Mouse (Mus musculus) heart, embryonic 11.5 days (tissue): ENCODE results near the gene Zcchc24. TPM values are rescaled to one million over a fixed set of nuclear protein-coding genes. Genes with fewer than 3 reads are reported as not detected.
"Not testable (repeated sequence)": the region's sequence is repeated elsewhere in the genome, so short reads cannot be mapped to it uniquely, and the experiment has no call there.

Source experiments
- ATAC-seq: fragments of 200-750 bp; cut with Nextera tagmentation; replicated peaks from 2 replicates; pipeline ENCODE4 v1.8.0; 2017; ENCODE audit warnings: moderate library complexity; ENCODE audit not compliant: insufficient number of reproducible peaks, low FRiP score, low TSS enrichment
- H3K27ac ChIP-seq: fragments of 300-500 bp; sonication (generic); 2 replicates; pipeline ENCODE4 v1.5.1; 2014; ENCODE audit warnings: mild to moderate bottlenecking, low read depth, low read length
- H3K27me3 ChIP-seq: fragments of 300-500 bp; sonication (generic); 2 replicates; pipeline ENCODE4 v1.6.1; 2014; ENCODE audit warnings: mild to moderate bottlenecking, low read length, mixed read lengths; ENCODE audit not compliant: control insufficient read depth, insufficient read depth
- H3K36me3 ChIP-seq: fragments of 300-500 bp; sonication (generic); 2 replicates; pipeline ENCODE4 v1.6.1; 2014; ENCODE audit warnings: mild to moderate bottlenecking, low read length, moderate library complexity, mixed read lengths; ENCODE audit not compliant: control insufficient read depth, insufficient read depth
- H3K4me1 ChIP-seq: fragments of 300-500 bp; sonication (generic); 2 replicates; pipeline ENCODE4 v1.6.1; 2014; ENCODE audit warnings: low read length; ENCODE audit not compliant: control insufficient read depth, insufficient read depth
- H3K4me2 ChIP-seq: fragments of 300-500 bp; sonication (generic); 2 replicates; pipeline ENCODE4 v1.6.1; 2014; ENCODE audit warnings: mild to moderate bottlenecking, moderate library complexity
- H3K4me3 ChIP-seq: fragments of 300-500 bp; sonication (generic); 2 replicates; pipeline ENCODE4 v1.5.1; 2014; ENCODE audit warnings: low read depth, low read length
- H3K9ac ChIP-seq: fragments of 300-500 bp; sonication (generic); 2 replicates; pipeline ENCODE4 v1.6.1; 2014; ENCODE audit warnings: mild to moderate bottlenecking, low read depth, low read length, moderate library complexity
- H3K9me3 ChIP-seq: fragments of 300-500 bp; sonication (generic); replicated peaks from 2 replicates; pipeline ENCODE4 v1.6.1; 2016; ENCODE audit warnings: low read length; ENCODE audit not compliant: control insufficient read depth
- WGBS: fragments of 180-500 bp; shearing (Covaris S2); extraction: QIAGEN DNeasy Blood & Tissue Kit; methylation state at CpG from one replicate; pipeline ENCODE4 v1.1.7; 2014; ENCODE audit not compliant: insufficient replicate concordance; 5-methylcytosine and 5-hydroxymethylcytosine counted together
- polyA plus RNA-seq: library from polyadenylated mRNA; unstranded; fragments of >200 nt; fragmentation: Nextera tagmentation; extraction: Ambion mirVana; gene quantifications from 2 replicates; pipeline ENCODE4 v1.2.1, GENCODE M21; 2014

Gene Zcchc24
- 18.9 and 22.6 TPM in 2 replicates for polyA plus RNA-seq

DNA sequence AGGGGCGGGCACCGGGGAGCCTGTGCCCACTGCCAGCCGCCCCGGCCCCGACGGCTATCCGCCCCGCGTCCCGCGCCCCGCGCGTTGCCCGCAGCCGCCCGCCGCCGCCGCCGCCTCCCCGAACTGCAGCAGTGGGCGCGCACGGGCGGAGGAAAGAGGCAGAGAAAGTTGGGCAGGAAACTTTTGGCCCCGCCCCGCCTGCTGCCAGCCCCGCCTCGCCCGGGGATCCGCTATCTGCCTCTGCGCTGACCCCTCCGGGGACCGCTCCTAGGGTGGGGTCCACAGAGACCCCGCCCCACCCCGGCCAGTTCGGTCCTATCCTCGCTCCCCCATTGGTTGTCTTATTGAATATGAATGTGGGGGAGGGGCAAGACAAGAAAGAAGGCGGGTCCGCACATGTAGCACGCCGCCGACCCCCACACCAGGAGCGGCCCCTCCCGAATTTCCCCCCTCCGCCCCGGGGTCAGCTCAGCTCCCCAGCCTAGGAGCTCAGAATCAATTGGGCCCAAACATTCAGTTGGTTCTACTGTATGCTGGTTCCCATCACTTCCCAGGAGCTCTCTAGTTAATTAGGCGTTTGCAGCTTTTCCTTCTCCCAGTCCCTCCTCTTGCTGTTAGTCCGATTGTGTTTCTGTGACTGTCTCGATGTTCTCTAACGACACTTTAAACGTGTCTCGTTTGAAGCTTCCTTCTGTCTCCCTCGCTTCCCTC, at the start of gene Zcchc24:
TSS of gene Zcchc24 (minus strand) at position 125 of the 711 bp plus-strand sequence.
- WGBS = under 1% methylated on average over 50 of the region's 55 CpGs
- no peaks in the 10 kb centered on the region for H3K9me3 ChIP-seq
- H3K27me3 ChIP-seq = no peaks in the 10 kb centered on the region
- peak; percentile 93 for ATAC-seq
- H3K4me2 ChIP-seq = peak within 1 kb of the TSS; percentile 94
- peak within 1 kb of the TSS; percentile 88 for H3K9ac ChIP-seq
- no peaks in the 10 kb centered on the region for H3K36me3 ChIP-seq
- H3K4me1 ChIP-seq = peaks cover 40% of the 10 kb centered on the region
- peak within 1 kb of the TSS; percentile 79 for H3K27ac ChIP-seq
- peak within 1 kb of the TSS; percentile 78 for H3K4me3 ChIP-seq

DNA sequence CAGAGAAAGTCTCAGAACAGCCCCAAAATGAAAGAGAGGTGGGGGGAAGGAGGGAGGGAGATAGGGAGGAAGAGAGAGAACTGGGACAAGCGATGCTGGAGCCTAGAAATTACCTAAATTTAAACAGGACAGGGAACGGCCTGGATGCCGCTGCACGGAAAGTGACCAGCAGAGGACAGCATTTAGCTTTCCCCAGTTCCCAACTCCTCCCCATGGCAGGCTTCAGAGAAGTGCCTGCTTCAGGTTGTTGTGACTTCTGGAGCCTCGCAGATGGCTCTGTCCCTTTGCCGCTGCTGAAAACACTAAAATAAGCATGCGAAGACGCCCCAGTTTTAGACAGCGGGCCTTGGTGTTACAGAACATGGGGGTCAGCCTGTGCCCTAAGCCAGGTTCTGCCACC, 47.6 kb upstream of the Zcchc24 start:
- Histone ChIP-seq H3K9me3 (no peaks in the 10 kb centered on the region), H3K4me1 (no peaks in the 10 kb centered on the region), H3K36me3 (no peaks in the 10 kb centered on the region), H3K4me3 (no peak overlapping the region), H3K9ac (no peak overlapping the region), H3K27ac (no peak overlapping the region), H3K27me3 (no peaks in the 10 kb centered on the region), H3K4me2 (no peak overlapping the region)
- ATAC-seq = no peak
- WGBS = 4% methylated on average over 9 of the region's 9 CpGs

DNA sequence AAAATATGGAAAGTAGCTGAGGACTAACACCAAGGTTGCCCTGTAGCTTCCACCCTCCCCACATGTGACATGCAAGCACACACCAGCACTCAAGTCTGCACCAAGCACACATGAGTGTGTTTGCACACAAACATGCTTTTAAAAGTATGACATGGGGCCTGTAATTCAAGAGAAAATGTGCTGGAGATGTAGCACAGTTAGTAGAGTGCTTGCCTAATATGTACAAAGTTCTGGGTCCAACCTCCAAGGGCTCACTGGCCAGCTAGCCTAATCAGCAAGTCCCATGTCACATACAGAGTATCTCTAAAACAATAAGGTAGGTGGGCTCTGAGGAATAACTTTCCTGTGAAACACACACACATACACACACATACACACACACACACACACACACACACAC, 45.3 kb upstream of the Zcchc24 start:
- H3K36me3 ChIP-seq = no peaks in the 10 kb centered on the region
- H3K4me2 ChIP-seq = no peak overlapping the region
- H3K27ac ChIP-seq = no peak overlapping the region
- no peak overlapping the region for H3K4me3 ChIP-seq
- H3K4me1 ChIP-seq = no peaks in the 10 kb centered on the region
- H3K9ac ChIP-seq = no peak overlapping the region
- H3K27me3 ChIP-seq = no peaks in the 10 kb centered on the region
- H3K9me3 ChIP-seq = no peaks in the 10 kb centered on the region
- ATAC-seq = no peak

DNA sequence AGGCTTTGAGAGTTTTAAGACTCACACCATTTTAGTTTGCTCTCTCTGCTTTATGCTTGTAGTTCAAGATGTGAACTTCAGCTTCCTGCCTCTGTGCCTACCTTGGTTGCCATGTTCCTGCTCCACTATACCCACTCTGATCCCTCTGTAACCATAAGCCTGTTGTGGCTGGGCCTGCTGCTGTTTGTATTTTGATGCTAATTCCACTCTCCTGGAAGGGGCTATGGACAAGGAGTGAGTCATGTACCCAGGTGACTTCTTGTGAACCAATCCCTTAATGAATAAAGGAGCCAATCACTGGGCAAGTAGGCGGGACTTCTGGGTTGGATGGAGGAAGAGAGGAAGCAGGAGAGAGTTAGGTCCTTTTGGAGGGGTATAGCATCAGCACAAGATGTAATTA, 42.2 kb upstream of the Zcchc24 start:
- not testable (repeated sequence) for H3K36me3 ChIP-seq, H3K4me2 ChIP-seq, H3K27ac ChIP-seq, ATAC-seq, H3K9me3 ChIP-seq, H3K4me1 ChIP-seq, H3K4me3 ChIP-seq, H3K27me3 ChIP-seq, H3K9ac ChIP-seq
- WGBS = 53% methylated on average over 1 of the region's 1 CpGs

DNA sequence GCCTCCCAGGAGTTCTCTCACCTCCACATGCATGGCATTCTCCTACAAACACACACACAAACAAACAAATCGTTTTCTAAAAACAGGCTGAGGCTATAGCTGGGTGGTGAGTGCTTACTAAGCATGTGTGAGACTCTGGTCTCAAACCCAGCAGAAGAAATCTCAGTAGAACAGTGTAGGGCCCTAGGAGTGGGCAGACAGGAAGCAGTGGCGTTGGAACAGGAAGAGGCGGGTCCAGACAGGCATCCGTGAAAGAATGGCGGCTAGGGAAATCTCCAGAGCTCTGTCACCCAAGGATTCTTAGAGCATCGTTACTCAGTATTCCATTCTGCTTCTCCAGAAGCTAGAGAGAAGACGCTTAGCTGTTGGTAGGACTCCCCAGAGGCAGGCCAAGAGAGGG, 37.7 kb upstream of the Zcchc24 start:
- Histone ChIP-seq H3K4me1 (no peaks in the 10 kb centered on the region), H3K9me3 (no peaks in the 10 kb centered on the region), H3K9ac (no peak overlapping the region), H3K4me2 (no peak overlapping the region), H3K27me3 (no peaks in the 10 kb centered on the region), H3K27ac (no peak overlapping the region), H3K36me3 (no peaks in the 10 kb centered on the region), H3K4me3 (no peak overlapping the region)
- ATAC-seq = no peak
- WGBS = 74% methylated on average over 7 of the region's 7 CpGs

DNA sequence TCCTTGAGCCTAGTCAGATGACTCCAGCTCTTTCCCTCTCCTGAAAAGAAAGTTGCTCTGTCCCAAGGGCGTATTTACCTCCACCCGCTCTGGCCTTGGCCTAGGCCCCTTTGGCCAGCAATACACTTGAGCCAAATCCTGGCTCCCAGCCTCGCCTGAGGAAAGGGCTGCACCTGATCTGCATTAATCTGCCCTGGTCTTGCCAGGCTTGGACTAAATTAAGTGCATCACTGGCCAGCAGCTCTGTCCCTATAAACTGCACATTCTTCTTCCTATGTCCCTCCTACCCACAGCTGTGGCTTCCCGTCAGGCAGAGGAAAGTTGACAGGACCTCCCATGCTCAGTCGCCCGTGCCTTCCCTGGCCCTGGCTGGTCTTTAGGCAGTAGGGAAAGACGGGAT, 37.0 kb upstream of the Zcchc24 start:
- Histone ChIP-seq H3K27me3 (no peaks in the 10 kb centered on the region), H3K9me3 (no peaks in the 10 kb centered on the region), H3K27ac (no peak overlapping the region), H3K9ac (no peak overlapping the region), H3K4me3 (no peak overlapping the region), H3K36me3 (no peaks in the 10 kb centered on the region), H3K4me1 (no peaks in the 10 kb centered on the region), H3K4me2 (no peak overlapping the region)
- 70% methylated on average over 7 of the region's 7 CpGs for WGBS
- no peak for ATAC-seq

DNA sequence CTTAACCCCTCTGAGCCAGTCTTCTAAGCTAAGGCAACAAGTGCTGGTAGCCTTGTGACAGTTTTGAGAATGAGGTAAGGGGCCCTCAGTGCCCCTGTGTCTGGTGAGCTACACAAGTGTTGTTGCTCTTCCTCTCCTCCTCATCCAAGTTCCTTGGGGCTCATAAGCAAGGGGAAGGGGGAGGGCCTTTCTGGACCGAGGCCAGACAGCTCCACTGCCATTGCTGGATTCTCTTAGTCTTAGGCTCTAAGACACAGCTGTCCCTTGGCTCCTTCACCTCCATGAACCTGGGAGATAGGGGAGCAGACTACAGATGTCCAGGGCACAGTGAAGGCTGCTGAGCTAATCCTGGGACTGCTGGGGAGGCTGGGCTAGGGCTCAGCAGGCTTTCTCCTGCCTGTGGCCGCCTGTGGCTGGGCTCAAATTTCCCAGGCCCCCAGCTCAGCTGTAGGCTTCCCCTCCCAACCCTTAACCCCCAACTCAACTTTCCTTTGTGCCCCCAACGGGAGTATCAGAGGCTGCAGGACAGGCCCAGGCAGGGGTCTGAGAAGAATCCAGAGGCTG, 34.5 kb upstream of the Zcchc24 start:
- Histone ChIP-seq H3K9ac (no peak overlapping the region), H3K36me3 (no peaks in the 10 kb centered on the region), H3K4me1 (no peaks in the 10 kb centered on the region), H3K9me3 (no peaks in the 10 kb centered on the region), H3K27ac (no peak overlapping the region), H3K27me3 (no peaks in the 10 kb centered on the region), H3K4me2 (no peak overlapping the region), H3K4me3 (no peak overlapping the region)
- 25% methylated on average over 3 of the region's 3 CpGs for WGBS
- ATAC-seq = no peak

DNA sequence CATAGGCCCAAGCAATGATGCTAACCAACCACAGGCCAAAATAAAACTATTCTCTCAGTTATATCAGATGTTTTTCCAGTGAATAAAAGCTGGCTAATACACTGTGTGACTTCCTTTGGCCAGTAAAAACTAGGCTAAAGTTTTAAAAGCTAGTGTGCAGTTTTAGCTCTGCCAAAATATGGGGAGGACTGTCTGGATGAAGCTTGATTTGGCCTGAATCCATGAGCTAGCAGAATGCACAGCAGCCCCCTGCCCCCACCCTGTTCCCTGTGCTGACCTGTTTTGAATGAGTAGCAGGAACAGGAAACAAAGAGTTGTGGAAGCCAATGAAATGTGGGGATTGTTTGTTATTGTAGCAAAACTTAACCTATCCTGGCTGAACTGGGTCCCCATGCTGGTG, 33.7 kb upstream of the Zcchc24 start:
- no peaks in the 10 kb centered on the region for H3K4me1 ChIP-seq
- ATAC-seq = no peak
- H3K9ac ChIP-seq = no peak overlapping the region
- no peak overlapping the region for H3K27ac ChIP-seq
- H3K4me3 ChIP-seq = no peak overlapping the region
- no peaks in the 10 kb centered on the region for H3K36me3 ChIP-seq
- no peaks in the 10 kb centered on the region for H3K27me3 ChIP-seq
- no peak overlapping the region for H3K4me2 ChIP-seq
- no peaks in the 10 kb centered on the region for H3K9me3 ChIP-seq
